Mouse (Mus musculus) midbrain, embryonic 12.5 days (tissue): ENCODE data around the gene Gsap. TPM values are rescaled to one million over a fixed set of nuclear protein-coding genes. Genes with fewer than 3 reads are reported as not detected.

Experiments
- ATAC-seq: fragments of 200-750 bp; cut with Nextera tagmentation; 2 replicates; pipeline ENCODE4 v1.8.0; 2017; ENCODE audit warnings: low read depth, moderate TSS enrichment, moderate library complexity; ENCODE audit not compliant: low FRiP score
- H3K27ac ChIP-seq: fragments of 300-500 bp; sonication (generic); replicated peaks from 2 replicates; pipeline ENCODE4 v1.5.1; 2016; ENCODE audit warnings: mild to moderate bottlenecking
- H3K27me3 ChIP-seq: fragments of 300-500 bp; sonication (generic); 2 replicates; pipeline ENCODE4 v1.6.1; 2016; ENCODE audit warnings: mild to moderate bottlenecking
- H3K36me3 ChIP-seq: fragments of 300-500 bp; sonication (generic); 2 replicates; pipeline ENCODE4 v1.6.1; 2016
- H3K4me1 ChIP-seq: fragments of 300-500 bp; sonication (generic); 2 replicates; pipeline ENCODE4 v1.6.1; 2016
- H3K4me2 ChIP-seq: fragments of 300-500 bp; sonication (generic); replicated peaks from 2 replicates; pipeline ENCODE4 v1.6.1; 2016; ENCODE audit warnings: mild to moderate bottlenecking, moderate library complexity
- H3K4me3 ChIP-seq: fragments of 300-500 bp; sonication (generic); 2 replicates; pipeline ENCODE4 v1.5.1; 2016; ENCODE audit warnings: mild to moderate bottlenecking
- H3K9ac ChIP-seq: fragments of 300-500 bp; sonication (generic); replicated peaks from 2 replicates; pipeline ENCODE4 v1.6.1; 2016; ENCODE audit warnings: mild to moderate bottlenecking, moderate library complexity
- H3K9me3 ChIP-seq: fragments of 300-500 bp; sonication (generic); 2 replicates; pipeline ENCODE4 v1.6.1; 2016; ENCODE audit warnings: mild to moderate bottlenecking
- WGBS: fragments of 180-500 bp; shearing (Covaris S2); methylation state at CpG from one replicate; pipeline ENCODE4 v1.1.7; 2016; 5-methylcytosine and 5-hydroxymethylcytosine counted together
- polyA plus RNA-seq: library from polyadenylated mRNA; unstranded; fragments of >200 nt; fragmentation: Nextera tagmentation; extraction: Ambion mirVana; gene quantifications from 2 replicates; pipeline ENCODE4 v1.2.1, GENCODE M21; 2016

Gsap gene
- polyA plus RNA-seq, 1 experiment from 2014 or later = 3.5 TPM

DNA sequence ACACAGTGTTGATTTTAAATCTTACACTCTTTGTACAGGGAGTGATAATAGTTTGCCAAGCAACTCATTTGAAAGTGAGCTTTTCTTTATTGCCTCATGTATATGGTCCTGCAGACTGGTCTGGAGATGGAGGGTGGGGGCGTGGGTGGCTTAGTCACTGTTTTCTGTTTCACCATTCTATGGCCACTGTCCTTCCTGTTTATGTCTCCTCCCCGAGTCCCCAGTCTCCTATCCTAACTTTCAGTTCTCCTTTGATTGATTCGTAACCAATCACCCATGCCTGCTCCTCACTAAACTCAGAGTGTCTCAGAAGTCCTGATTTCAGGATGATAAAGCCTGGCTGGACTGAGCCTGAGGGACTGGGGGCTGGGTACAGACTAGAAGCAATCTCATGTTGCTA lies 2.4 kb downstream of the Gsap start:
- Histone ChIP-seq H3K36me3 (no peaks in the 10 kb centered on the region), H3K4me3 (no peak overlapping the region), H3K9me3 (peaks cover 8% of the 10 kb centered on the region; the same call in 1 of the 2 replicates), H3K4me1 (peaks cover 10% of the 10 kb centered on the region), H3K4me2 (no peak overlapping the region), H3K9ac (no peak overlapping the region), H3K27me3 (0 out of 2 replicates have a peak, but pooled peaks cover 4% of the 10 kb centered on the region), H3K27ac (no peak overlapping the region)
- WGBS = 50% methylated on average over 3 of the region's 3 CpGs
- ATAC-seq = no peak

DNA sequence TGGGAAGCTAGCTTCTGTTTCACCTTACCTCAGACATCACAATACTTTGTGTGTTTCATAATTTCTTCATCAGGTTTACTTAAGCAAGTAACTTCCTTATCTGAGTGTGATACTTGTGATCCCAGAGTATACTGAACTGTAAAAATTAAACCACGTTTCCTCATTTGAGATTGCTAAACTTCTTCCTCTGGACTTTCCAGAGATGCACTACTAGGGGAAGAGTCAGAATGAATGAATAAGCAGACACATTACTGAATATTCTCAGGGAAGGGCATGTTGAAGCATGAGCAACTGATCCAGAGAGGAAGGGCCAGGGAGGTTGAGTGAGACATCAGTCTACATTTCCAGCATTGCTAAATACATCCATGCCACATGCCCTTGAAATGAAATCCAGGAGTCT lies 3.0 kb downstream of the Gsap start:
- Histone ChIP-seq H3K4me3 (no peak overlapping the region), H3K27me3 (0 out of 2 replicates have a peak, but pooled peaks cover 4% of the 10 kb centered on the region), H3K9ac (no peak overlapping the region), H3K4me2 (no peak overlapping the region), H3K36me3 (no peaks in the 10 kb centered on the region), H3K4me1 (peaks cover 10% of the 10 kb centered on the region), H3K9me3 (peaks cover 14% of the 10 kb centered on the region; the same call in 1 of the 2 replicates), H3K27ac (no peak overlapping the region)
- ATAC-seq = no peak
- WGBS = 81% methylated on average over 1 of the region's 1 CpGs

DNA sequence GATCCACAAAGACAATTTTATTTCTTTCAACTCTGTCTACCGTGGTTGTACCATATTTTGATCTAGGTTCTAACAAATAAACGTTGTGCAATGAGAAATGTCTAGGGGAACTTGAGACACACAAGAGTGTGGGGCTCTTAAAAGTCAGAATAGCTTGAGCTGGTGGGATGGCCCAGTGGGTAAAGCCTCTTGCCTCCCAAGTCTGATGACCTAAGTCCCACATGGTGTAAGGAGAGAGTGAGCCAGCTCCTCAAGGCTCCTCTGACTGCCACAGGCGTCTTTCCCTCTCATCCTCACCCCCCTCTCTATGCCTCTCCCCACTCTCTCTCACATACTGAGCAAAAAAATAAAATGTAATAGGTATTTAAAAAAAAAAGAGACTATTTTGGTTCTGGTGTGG lies 3.4 kb downstream of the Gsap start:
- 86% methylated on average over 3 of the region's 3 CpGs for WGBS
- H3K9ac ChIP-seq = no peak overlapping the region
- peaks cover 14% of the 10 kb centered on the region; the same call in 1 of the 2 replicates for H3K9me3 ChIP-seq

DNA sequence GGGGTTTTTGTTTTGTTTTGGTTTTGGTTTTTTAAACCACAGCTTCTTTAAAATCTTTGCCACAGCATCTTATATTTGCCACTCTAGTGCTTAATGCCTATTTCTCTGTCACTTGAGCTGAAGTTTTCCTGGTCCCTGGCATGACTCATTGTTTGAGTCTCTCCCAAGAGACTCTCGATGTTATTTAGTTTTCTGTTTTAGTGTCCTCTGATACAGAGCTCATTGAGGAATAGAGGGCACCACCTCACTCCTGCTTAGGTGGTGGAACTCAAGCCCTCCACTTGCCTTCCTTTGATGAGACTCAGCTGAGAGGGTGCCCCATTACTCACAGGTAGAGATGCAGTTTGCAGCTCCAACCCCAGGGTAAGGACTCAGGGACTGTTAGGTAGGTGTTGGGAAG lies 17.4 kb downstream of the Gsap start:
- H3K4me3 ChIP-seq = no peak overlapping the region
- no peak for ATAC-seq
- 90% methylated on average over 1 of the region's 1 CpGs for WGBS
- H3K9me3 ChIP-seq = no peaks in the 10 kb centered on the region
- no peaks in the 10 kb centered on the region for H3K27me3 ChIP-seq
- H3K27ac ChIP-seq = no peak overlapping the region
- H3K4me2 ChIP-seq = no peak overlapping the region
- H3K36me3 ChIP-seq = no peaks in the 10 kb centered on the region
- no peaks in the 10 kb centered on the region for H3K4me1 ChIP-seq
- no peak overlapping the region for H3K9ac ChIP-seq

More for the DNA sequence above, 3.4 kb downstream of the Gsap start:
- H3K4me1 ChIP-seq = peaks cover 10% of the 10 kb centered on the region
- H3K27ac ChIP-seq = no peak overlapping the region
- H3K4me2 ChIP-seq = no peak overlapping the region
- H3K4me3 ChIP-seq = no peak overlapping the region
- 0 out of 2 replicates have a peak, but pooled peaks cover 4% of the 10 kb centered on the region for H3K27me3 ChIP-seq
- no peak for ATAC-seq
- H3K36me3 ChIP-seq = no peaks in the 10 kb centered on the region

DNA sequence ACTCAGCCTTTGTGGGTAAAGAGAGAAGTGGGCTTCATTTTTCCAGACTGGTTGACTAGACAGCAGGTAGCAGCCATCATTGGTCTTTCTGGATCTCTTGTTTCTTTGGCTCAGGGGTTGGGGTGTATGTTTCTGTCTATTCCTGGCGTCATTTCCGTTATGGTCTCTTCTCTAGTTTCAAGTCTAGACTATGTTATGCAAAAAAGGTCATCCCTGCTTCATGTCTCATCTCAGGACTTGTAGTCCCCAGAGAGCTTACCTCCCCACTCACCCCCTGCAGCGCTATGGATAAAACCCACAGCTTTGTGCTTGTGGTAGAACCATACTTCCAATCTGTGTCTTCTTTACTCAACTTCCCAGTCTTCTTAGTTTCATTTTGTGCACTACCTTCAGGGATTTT lies 18.1 kb downstream of the Gsap start:
- Histone ChIP-seq H3K36me3 (no peaks in the 10 kb centered on the region), H3K4me3 (no peak overlapping the region), H3K9me3 (no peaks in the 10 kb centered on the region), H3K4me1 (no peaks in the 10 kb centered on the region), H3K9ac (no peak overlapping the region), H3K27me3 (no peaks in the 10 kb centered on the region), H3K27ac (no peak overlapping the region), H3K4me2 (no peak overlapping the region)
- no peak for ATAC-seq
- 89% methylated on average over 3 of the region's 3 CpGs for WGBS

DNA sequence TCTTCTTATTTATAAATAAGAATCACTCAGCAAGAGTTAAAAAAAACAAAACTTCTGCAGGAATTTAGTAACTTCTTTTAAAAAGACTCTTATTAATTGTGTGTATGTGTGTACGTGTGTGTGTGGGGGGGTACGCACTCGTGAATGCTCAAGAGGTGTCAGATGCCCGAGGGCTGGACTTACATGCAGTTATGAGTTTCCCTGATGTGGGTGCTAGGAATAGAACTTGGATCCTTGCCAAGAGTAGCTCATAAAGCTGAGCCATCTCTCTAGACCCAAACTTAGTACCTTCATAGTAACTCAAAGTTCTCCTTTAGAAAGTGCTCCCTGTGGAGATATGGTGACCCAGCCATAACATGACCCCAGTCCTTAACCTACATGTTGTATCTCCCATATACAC lies 20.0 kb downstream of the Gsap start:
- Histone ChIP-seq H3K27me3 (no peaks in the 10 kb centered on the region), H3K27ac (no peak overlapping the region), H3K4me3 (no peak overlapping the region), H3K9me3 (no peaks in the 10 kb centered on the region), H3K4me1 (no peaks in the 10 kb centered on the region), H3K36me3 (no peaks in the 10 kb centered on the region), H3K9ac (no peak overlapping the region), H3K4me2 (no peak overlapping the region)
- no peak for ATAC-seq
- 93% methylated on average over 4 of the region's 4 CpGs for WGBS

DNA sequence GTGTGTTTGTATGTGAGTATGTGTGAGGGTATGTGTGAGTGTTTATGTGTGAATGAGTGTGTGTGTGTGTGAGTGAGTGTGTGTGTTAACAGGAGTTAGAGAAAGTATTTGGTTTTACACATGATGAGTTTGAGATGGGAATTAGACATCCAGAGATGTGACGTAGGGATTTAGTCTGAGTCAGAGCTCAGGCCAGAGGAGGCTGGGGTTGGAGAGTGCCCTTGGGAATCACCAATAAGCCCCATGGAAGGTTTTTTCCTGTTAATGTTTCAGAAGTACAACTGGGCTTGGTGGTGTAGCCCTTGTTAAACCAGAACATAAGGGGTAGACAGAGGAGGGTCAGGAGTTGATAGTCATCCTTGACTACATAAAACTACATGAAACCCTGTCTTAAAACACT lies 25.4 kb downstream of the Gsap start:
- 82% methylated on average over 1 of the region's 1 CpGs for WGBS
- H3K27ac ChIP-seq = no peak overlapping the region
- H3K4me3 ChIP-seq = no peak overlapping the region
- no peaks in the 10 kb centered on the region for H3K4me1 ChIP-seq
- H3K36me3 ChIP-seq = no peaks in the 10 kb centered on the region
- H3K9me3 ChIP-seq = no peaks in the 10 kb centered on the region
- no peak overlapping the region for H3K9ac ChIP-seq
- no peak overlapping the region for H3K4me2 ChIP-seq
- no peaks in the 10 kb centered on the region for H3K27me3 ChIP-seq
- ATAC-seq = no peak

DNA sequence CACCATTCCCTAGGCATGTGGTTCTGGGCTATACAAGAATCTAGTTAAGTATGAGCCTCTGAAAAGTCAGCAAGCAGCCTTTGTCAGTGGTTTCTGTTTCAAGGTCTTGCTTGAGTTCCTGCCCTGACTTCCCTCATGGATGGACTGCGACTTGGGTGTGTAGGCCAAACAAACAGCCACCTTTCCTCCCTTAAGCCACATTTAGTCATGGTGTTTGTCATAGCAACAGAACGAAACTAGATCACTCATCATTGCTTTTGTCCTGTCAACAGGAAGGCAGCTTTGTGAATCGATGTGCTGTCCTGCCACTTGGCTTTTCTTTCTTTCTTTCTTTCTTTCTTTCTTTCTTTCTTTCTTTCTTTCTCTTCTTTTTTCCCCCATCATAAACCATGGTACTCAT lies 26.9 kb downstream of the Gsap start:
- H3K4me2 ChIP-seq = no peak overlapping the region
- no peak for ATAC-seq
- H3K27me3 ChIP-seq = no peaks in the 10 kb centered on the region
- H3K27ac ChIP-seq = no peak overlapping the region
- H3K9ac ChIP-seq = no peak overlapping the region
- 83% methylated on average over 3 of the region's 3 CpGs for WGBS
- no peaks in the 10 kb centered on the region for H3K4me1 ChIP-seq
- no peaks in the 10 kb centered on the region for H3K9me3 ChIP-seq
- no peak overlapping the region for H3K4me3 ChIP-seq
- H3K36me3 ChIP-seq = no peaks in the 10 kb centered on the region

DNA sequence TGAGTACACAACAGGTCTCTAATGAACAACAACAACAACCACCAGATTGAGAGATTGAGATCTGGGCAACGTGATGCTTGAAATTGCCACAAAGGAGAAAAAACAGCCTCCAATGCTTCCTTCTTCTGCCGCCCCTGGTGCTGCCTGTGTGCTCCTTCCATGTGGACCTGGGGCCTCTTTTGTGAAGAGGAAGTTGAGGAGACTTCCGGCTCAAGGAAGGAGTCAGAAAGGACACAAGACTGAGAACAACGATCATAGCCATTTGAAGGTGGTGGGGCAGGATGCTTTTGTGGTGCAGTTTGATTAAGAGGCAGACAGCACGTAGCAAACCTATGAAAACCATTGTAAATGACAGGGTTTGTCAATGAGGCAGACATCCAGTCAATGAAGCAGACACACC lies 27.7 kb downstream of the Gsap start:
- Histone ChIP-seq H3K9me3 (no peaks in the 10 kb centered on the region), H3K4me2 (no peak overlapping the region), H3K4me1 (no peaks in the 10 kb centered on the region), H3K27me3 (no peaks in the 10 kb centered on the region), H3K27ac (no peak overlapping the region), H3K9ac (no peak overlapping the region), H3K36me3 (no peaks in the 10 kb centered on the region), H3K4me3 (no peak overlapping the region)
- WGBS = 96% methylated on average over 5 of the region's 5 CpGs
- no peak for ATAC-seq

DNA sequence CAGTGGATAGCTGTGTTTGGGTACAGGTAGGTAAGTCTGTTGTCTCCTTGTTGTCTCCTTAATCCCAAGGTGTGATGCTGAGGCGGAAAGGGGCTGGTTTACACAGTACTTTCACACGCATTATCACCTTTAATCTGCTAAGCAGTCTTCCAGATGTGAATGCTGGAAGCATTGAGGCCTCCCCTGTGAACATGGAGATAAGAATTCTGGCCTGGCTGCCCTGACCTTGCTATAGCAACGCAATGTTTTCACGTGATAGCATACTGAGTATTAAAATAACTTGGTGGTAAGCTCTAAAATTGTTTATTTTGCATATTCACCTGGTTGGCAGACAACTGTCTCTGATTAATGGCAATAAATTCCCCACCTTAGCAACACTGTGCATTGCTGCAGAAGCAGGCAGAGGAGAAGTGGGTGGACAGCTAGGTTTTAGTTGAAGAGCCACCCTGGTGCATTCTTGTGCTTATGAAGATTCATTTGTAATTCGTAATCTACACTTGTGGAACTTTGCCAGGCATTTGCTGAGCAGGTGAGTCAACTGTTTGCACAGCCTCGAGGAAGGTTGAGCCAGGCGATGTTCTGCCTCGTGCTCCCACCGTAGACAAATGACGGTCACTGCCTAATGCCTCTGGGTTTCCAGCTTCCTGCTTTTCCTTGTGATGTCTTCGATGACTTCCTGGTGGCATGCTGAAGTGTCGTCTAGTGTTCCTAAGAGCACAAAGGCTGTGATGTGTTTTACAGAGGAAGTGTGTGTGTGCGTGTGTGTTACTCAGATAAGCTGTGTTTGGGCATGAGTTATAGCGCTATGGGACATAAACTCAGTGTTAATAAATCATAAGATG lies 31.6 kb downstream of the Gsap start:
- 86% methylated on average over 14 of the region's 14 CpGs for WGBS
- H3K9me3 ChIP-seq = no peaks in the 10 kb centered on the region
- H3K27ac ChIP-seq = no peak overlapping the region
- H3K4me3 ChIP-seq = no peak overlapping the region
- H3K4me2 ChIP-seq = no peak overlapping the region
- no peak overlapping the region for H3K9ac ChIP-seq
- no peaks in the 10 kb centered on the region for H3K36me3 ChIP-seq
- H3K27me3 ChIP-seq = no peaks in the 10 kb centered on the region
- H3K4me1 ChIP-seq = no peaks in the 10 kb centered on the region
- no peak for ATAC-seq

DNA sequence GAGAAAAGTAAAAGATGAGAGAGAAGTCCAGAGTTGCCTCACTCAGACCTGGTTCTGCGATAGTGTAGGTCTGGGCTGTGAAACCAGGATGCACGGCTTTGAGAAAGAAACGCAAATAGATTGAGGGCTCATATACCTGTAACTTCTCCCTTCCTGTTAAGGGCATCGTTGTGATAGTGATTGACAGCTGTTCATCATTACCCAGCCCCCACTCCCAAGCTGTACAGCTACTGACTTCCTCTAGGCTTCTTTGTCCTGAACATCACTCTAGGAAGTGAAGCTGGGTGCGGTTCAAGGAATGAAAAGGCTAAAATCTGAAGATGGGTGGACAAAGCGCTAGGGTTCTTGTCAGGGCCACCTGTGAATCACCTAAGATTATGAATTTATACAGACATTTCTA lies 46.8 kb downstream of the Gsap start:
- no peak overlapping the region for H3K9ac ChIP-seq
- WGBS = 95% methylated on average over 6 of the region's 6 CpGs
- H3K4me1 ChIP-seq = no peaks in the 10 kb centered on the region
- no peak overlapping the region for H3K4me2 ChIP-seq
- no peak for ATAC-seq
- H3K27me3 ChIP-seq = no peaks in the 10 kb centered on the region
- H3K9me3 ChIP-seq = no peaks in the 10 kb centered on the region
- H3K4me3 ChIP-seq = no peak overlapping the region
- no peak overlapping the region for H3K27ac ChIP-seq
- H3K36me3 ChIP-seq = no peaks in the 10 kb centered on the region

DNA sequence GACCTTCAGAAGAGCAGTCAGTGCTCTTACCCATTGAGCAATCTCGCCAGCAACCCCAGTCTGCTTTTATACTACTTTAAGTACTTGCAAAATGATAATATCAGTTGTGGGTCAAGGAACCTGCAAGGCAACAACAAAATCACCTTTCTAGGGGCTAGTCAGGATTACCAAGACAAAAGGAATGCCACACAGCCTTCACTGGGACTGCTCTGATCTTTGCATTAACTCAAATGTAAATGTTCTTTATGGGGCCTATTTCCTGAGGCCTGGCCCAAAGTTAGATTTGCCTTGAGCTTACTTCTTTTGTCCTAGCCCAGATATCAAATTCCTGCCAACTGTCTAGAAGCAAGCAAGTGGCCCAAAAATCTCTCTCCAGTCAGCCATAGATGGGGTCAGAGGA lies 58.5 kb downstream of the Gsap start:
- ATAC-seq = no peak
- Histone ChIP-seq H3K4me3 (no peak overlapping the region), H3K36me3 (no peaks in the 10 kb centered on the region), H3K9ac (no peak overlapping the region), H3K27me3 (no peaks in the 10 kb centered on the region), H3K4me2 (no peak overlapping the region), H3K9me3 (no peaks in the 10 kb centered on the region), H3K4me1 (no peaks in the 10 kb centered on the region), H3K27ac (no peak overlapping the region)
- WGBS = 70% methylated on average over 1 of the region's 1 CpGs

DNA sequence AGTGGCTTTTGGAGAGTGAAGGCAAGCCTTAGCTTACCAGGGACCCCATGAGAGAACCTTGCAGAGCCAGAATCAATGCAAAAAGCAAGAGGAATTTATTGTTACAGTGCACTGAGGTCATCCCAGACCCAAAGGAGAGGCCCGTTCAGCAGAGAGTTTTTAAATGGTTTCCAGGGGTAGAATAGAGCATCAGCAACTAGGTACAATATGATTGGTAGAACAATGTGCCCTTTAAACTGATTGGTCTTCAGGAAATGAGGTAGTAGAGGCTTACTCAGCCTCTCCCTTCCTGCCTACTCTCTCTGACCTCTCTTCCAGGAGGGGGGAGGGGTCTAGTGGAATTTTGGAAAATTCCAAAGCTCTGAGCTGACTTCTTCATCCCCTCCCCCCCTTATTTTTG lies 59.2 kb downstream of the Gsap start:
- no peak overlapping the region for H3K4me2 ChIP-seq
- H3K4me1 ChIP-seq = no peaks in the 10 kb centered on the region
- no peak overlapping the region for H3K9ac ChIP-seq
- no peak overlapping the region for H3K27ac ChIP-seq
- WGBS = 83% methylated on average over 1 of the region's 1 CpGs
- no peaks in the 10 kb centered on the region for H3K9me3 ChIP-seq
- no peak for ATAC-seq
- no peak overlapping the region for H3K4me3 ChIP-seq
- H3K36me3 ChIP-seq = no peaks in the 10 kb centered on the region
- H3K27me3 ChIP-seq = no peaks in the 10 kb centered on the region
